Mouse (Mus musculus): ENCODE measurements at regions not wholly inside any gene's neighbourhood (a gene's known extent, or its start where the extent isn't known, plus 50 kb on each side); places are given as distances from the start of the nearest gene placed in this dataset.

- TF ChIP-seq POLR2A (IDR thresholded peaks at IDR 0.05; ENCODE audit: low read depth, low read length) (no peak), CTCF (IDR thresholded peaks at IDR 0.05; ENCODE audit: borderline replicate concordance, insufficient read depth, low read length) (no peak)
- H3K4me3 ChIP-seq (ENCODE audit: insufficient read depth, low read length), result no peak overlapping the region
- no peaks in the 10 kb centered on the region for H3K4me1 ChIP-seq (ENCODE audit: control insufficient read depth, insufficient read depth, low read length)
- no peak overlapping the region for H3K27ac ChIP-seq (ENCODE audit: insufficient read depth, low read length)
Measured at GRCm38 (mm10) chr3:35101286-35101685, 451.1 kb downstream of the Sox2 start.

GRCm38 (mm10) chr3:35101951-35102350, 451.7 kb downstream of the Sox2 start:
- Histone ChIP-seq H3K4me1 (ENCODE audit: control insufficient read depth, insufficient read depth, low read length) (no peaks in the 10 kb centered on the region), H3K27ac (ENCODE audit: insufficient read depth, low read length) (no peak overlapping the region), H3K4me3 (ENCODE audit: insufficient read depth, low read length) (no peak overlapping the region)
- TF ChIP-seq POLR2A (IDR thresholded peaks at IDR 0.05; ENCODE audit: low read depth, low read length), result no peak
- no peak for TF ChIP-seq CTCF (IDR thresholded peaks at IDR 0.05; ENCODE audit: borderline replicate concordance, insufficient read depth, low read length)

- TF ChIP-seq CTCF (IDR thresholded peaks at IDR 0.05; ENCODE audit: borderline replicate concordance, insufficient read depth, low read length) (peak; percentile 69; the same call in 1 of the 2 replicates), POLR2A (IDR thresholded peaks at IDR 0.05; ENCODE audit: low read depth, low read length) (no peak)
- H3K27ac ChIP-seq (ENCODE audit: insufficient read depth, low read length), result no peak overlapping the region
- H3K4me3 ChIP-seq (ENCODE audit: insufficient read depth, low read length), result no peak overlapping the region
- H3K4me1 ChIP-seq (ENCODE audit: control insufficient read depth, insufficient read depth, low read length), result no peaks in the 10 kb centered on the region
Measured at GRCm38 (mm10) chr3:35102715-35103591, 452.7 kb downstream of the Sox2 start.

- Histone ChIP-seq H3K4me1 (ENCODE audit: control insufficient read depth, insufficient read depth, low read length) (no peaks in the 10 kb centered on the region), H3K27ac (ENCODE audit: insufficient read depth, low read length) (no peak overlapping the region), H3K4me3 (ENCODE audit: insufficient read depth, low read length) (no peak overlapping the region)
- TF ChIP-seq POLR2A (IDR thresholded peaks at IDR 0.05; ENCODE audit: low read depth, low read length), result no peak
- no peak for TF ChIP-seq CTCF (IDR thresholded peaks at IDR 0.05; ENCODE audit: borderline replicate concordance, insufficient read depth, low read length)
Measured at GRCm38 (mm10) chr3:35104884-35105283, 454.7 kb downstream of the Sox2 start.

GRCm38 (mm10) chr3:35106097-35106496, 455.9 kb downstream of the Sox2 start:
- TF ChIP-seq POLR2A (IDR thresholded peaks at IDR 0.05; ENCODE audit: low read depth, low read length) (no peak), CTCF (IDR thresholded peaks at IDR 0.05; ENCODE audit: borderline replicate concordance, insufficient read depth, low read length) (no peak)
- Histone ChIP-seq H3K4me3 (ENCODE audit: insufficient read depth, low read length) (no peak overlapping the region), H3K4me1 (ENCODE audit: control insufficient read depth, insufficient read depth, low read length) (no peaks in the 10 kb centered on the region), H3K27ac (ENCODE audit: insufficient read depth, low read length) (no peak overlapping the region)

GRCm38 (mm10) chr3:35133477-35133876, 483.3 kb downstream of the Sox2 start:
- Histone ChIP-seq H3K4me1 (ENCODE audit: control insufficient read depth, insufficient read depth, low read length) (no peaks in the 10 kb centered on the region), H3K27ac (ENCODE audit: insufficient read depth, low read length) (no peak overlapping the region), H3K4me3 (ENCODE audit: insufficient read depth, low read length) (no peak overlapping the region)
- TF ChIP-seq POLR2A (IDR thresholded peaks at IDR 0.05; ENCODE audit: low read depth, low read length), result no peak
- no peak for TF ChIP-seq CTCF (IDR thresholded peaks at IDR 0.05; ENCODE audit: borderline replicate concordance, insufficient read depth, low read length)

GRCm38 (mm10) chr3:35141500-35142220, 491.5 kb downstream of the Sox2 start:
- no peak overlapping the region for H3K27ac ChIP-seq (ENCODE audit: insufficient read depth, low read length)
- no peaks in the 10 kb centered on the region for H3K4me1 ChIP-seq (ENCODE audit: control insufficient read depth, insufficient read depth, low read length)
- H3K4me3 ChIP-seq (ENCODE audit: insufficient read depth, low read length), result no peak overlapping the region
- TF ChIP-seq POLR2A (IDR thresholded peaks at IDR 0.05; ENCODE audit: low read depth, low read length), result no peak
- no peak for TF ChIP-seq CTCF (IDR thresholded peaks at IDR 0.05; ENCODE audit: borderline replicate concordance, insufficient read depth, low read length)

GRCm38 (mm10) chr3:35142683-35143082, 492.5 kb downstream of the Sox2 start:
- Histone ChIP-seq H3K27ac (ENCODE audit: insufficient read depth, low read length) (no peak overlapping the region), H3K4me1 (ENCODE audit: control insufficient read depth, insufficient read depth, low read length) (no peaks in the 10 kb centered on the region), H3K4me3 (ENCODE audit: insufficient read depth, low read length) (no peak overlapping the region)
- no peak for TF ChIP-seq CTCF (IDR thresholded peaks at IDR 0.05; ENCODE audit: borderline replicate concordance, insufficient read depth, low read length)

- no peak overlapping the region for H3K4me3 ChIP-seq (ENCODE audit: insufficient read depth, low read length)
- 0 out of 2 replicates have a peak, but pooled peaks cover 4% of the 10 kb centered on the region for H3K4me1 ChIP-seq (ENCODE audit: control insufficient read depth, insufficient read depth, low read length)
- TF ChIP-seq CTCF (IDR thresholded peaks at IDR 0.05; ENCODE audit: borderline replicate concordance, insufficient read depth, low read length) (no peak), POLR2A (IDR thresholded peaks at IDR 0.05; ENCODE audit: low read depth, low read length) (no peak)
- no peak overlapping the region for H3K27ac ChIP-seq (ENCODE audit: insufficient read depth, low read length)
Measured at GRCm38 (mm10) chr3:35145569-35145968, 495.4 kb downstream of the Sox2 start.

- Histone ChIP-seq H3K4me1 (ENCODE audit: control insufficient read depth, insufficient read depth, low read length) (0 out of 2 replicates have a peak, but pooled peaks cover 4% of the 10 kb centered on the region), H3K27ac (ENCODE audit: insufficient read depth, low read length) (no peak overlapping the region), H3K4me3 (ENCODE audit: insufficient read depth, low read length) (no peak overlapping the region)
- TF ChIP-seq POLR2A (IDR thresholded peaks at IDR 0.05; ENCODE audit: low read depth, low read length) (no peak), CTCF (IDR thresholded peaks at IDR 0.05; ENCODE audit: borderline replicate concordance, insufficient read depth, low read length) (no peak)
Measured at GRCm38 (mm10) chr3:35146681-35147080, 496.5 kb downstream of the Sox2 start.
